Mouse (Mus musculus): ENCODE data around the gene Dock3.

DNA sequence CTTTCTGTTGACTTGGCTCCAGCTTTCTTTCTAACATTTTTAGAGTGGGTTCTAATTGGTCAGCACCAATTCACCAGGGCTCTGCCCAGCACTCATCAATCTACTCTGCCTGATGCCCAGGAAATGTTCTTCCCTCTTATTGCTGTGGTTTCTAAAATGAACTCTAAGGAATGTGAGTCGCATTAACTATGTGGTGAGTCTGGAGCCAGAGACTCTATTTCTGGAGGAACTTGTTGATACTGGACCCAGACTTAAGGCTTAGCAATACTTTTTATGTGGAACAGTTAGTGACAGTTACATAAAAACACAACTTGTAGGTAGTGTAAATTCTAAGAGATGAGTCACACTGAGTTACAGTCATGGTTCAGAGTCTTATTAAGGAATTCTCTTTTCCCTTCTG, 296.7 kb downstream of the Dock3 start:
- TF ChIP-seq POLR2A (IDR thresholded peaks at IDR 0.05; ENCODE audit: insufficient read depth, low read length) (no peak), CTCF (IDR thresholded peaks at IDR 0.05; ENCODE audit: low read depth, low read length) (no peak), EP300 (IDR thresholded peaks at IDR 0.05; ENCODE audit: insufficient read depth, low read depth, low read length) (no peak)

All from ES-Bruce4 (cell line).